Mouse (Mus musculus) lung, postnatal 14 days (tissue): Measurements from ENCODE around the gene Smarca2.
A peak's percentile ranks its signal among the peaks of the same experiment; 100 is the strongest.

Experiments
- DNase-seq: peaks from one replicate; pipeline ENCODE4 v3.0.0; 2021

Smarca2 gene

DNA sequence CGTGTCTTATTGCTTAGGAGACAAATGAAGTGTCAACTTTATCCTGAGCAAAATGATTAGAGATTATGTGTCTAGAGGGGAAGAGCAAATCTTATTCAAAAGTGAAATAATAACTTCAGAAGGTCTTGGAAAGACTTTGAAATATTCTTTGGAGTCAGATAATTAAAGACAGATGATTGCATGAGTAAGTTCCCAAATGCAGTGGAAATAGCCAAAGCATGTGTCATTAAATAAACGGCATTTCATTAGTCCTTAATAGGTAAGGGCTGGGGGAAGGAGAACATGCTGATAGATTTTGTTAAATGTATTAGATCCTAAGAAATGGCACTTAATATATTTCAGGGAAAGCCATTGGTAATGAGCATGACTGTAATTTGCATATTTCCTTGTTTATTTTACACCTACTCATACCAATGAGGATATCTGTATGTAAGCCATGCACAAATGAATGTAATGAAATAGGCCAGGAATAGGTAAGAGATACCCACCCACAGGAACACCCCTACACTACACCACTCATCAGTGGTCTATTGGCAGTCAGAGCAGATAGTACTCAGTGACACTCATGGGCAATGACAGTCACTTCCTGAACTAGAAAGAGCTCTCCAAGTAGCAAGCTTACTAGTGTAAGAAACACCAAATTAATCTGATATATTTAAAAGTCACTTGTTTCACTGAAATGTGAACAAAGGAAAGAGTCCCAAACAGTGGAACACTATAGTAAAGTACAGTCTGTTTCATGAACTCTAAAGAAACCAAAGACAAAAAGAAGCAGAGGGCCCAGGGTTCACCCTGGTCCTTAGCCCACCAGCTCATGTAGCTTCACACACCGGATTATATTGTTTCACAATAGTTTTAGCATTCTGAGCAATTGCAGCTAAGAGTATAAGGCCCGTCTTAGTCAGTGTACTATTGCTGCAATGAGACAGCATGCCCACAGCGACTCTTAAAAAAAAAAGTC is 185.8 kb downstream of the Smarca2 start:
- DNase-seq = no peak

DNA sequence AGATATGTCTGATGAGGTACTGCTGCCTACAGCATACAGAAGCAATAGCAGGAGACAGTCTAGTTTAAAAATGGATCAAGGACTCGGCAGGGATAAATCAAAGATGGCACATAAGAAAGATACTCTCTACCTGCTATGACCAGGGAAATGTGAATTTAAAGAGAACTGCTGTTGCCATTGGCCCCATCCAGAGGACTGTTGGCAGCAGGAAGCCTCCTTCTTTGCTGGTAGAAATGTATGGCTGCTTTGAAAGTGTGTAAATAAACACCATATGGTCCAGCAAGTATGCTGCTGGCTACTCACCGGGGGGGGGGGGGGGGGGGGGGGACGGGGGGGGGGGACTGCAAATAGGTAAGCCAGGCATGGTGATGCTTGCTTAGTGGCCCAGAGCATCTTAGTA is 189.5 kb downstream of the Smarca2 start:
- DNase-seq = no peak

DNA sequence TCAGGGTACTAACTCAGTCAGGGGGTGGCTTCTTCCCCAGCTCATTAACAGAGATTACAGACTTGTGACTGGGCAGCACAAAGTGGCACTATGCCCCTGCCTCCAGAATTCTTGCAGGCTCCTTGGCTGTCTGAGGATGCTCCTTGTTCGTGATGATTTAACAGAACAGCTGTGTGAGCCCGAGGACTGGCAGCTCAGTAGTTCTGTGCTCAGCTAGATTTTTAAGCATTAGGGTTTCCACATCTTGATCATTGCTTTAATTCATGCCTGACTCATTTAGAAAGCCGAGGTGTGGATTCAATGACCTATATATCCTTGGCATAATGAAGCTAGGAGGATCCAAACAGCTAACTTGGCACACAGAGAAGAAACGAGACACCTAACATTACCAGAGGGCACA is 191.2 kb downstream of the Smarca2 start:
- no peak for DNase-seq

DNA sequence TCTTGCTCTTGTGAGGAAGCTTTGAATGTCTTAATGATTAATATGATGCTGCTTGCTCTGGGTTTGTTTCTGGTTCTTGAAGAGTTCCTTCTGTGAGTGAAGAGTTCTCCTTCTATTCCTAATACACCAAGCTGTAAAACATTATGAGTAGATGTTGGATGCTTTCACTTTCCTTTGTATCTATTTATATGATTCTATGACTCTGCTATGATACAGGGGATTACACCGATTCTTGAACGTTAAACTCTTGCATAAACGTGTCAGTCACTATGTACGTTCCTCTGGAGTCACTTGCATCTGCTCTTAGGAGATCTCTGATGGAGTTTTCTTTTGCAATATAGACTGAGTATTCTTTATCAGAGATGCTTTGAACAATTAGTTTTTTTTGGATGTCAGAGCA is 199.6 kb downstream of the Smarca2 start:
- DNase-seq = no peak

DNA sequence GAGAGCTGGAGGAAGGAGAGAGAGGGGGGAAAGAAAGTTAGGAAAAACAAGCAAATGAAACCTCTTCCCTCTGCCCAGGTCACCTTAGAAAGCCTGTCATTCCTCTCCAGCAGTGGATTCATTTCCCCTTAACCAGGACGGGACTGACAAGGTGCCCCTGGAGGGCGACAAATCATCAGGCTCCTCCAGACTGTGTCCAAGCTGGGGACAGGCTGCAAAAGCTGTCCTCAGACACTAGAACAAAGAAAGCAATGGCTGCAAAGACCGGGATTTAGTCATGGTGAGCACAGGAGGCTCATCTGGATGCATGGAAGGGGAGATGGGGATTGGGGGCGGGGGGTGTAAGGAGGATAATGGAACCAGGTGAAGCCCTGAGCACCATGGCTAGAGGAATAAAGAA is 209.8 kb downstream of the Smarca2 start:
- DNase-seq = peak; percentile 4

DNA sequence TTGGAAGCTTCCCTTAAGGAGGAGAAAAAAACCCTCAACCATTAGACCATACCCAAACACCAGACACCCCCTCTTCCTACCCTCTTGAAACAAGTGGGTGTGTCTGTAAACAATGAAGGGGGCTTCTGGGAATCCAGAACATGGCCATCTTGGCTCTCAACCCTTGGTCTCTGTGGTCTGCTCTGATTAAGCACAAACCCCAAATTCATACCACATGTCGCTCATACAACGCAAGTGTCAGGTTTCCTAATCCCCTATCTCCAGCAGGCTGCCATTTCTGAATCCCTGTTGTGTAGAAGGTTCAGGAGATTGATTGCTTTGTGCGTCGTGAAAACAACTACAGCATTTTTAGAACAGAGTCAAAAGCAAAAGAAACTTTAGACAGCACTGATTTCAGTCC is 213.1 kb downstream of the Smarca2 start:
- DNase-seq = no peak
